Mouse (Mus musculus): Measurements from ENCODE around the gene Npas3. TPM values are rescaled to one million over a fixed set of nuclear protein-coding genes. Genes with fewer than 3 reads are reported as not detected.

The Npas3 gene
- total RNA-seq, 2 experiments from 2014 or later, result 42.9 to 61.7 TPM

DNA sequence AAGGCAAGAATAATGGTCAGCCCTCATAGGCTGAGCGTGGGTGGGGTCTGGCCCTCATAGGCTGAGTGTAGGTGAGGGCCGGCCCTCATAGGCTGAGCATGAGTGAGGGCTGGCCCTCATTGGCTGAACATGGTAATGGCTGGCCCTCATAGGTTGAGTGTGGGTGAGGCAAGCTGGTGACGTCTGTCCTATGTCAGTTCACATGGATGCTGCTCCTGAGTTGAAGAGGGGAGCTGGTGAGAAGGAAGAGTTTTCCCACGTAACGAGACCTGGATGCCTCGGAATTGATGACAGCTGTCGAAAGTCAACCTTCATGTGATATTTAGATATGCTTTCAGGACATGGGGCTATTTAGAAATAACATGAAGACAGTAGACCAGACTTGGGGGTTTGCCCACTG lies 45.5 kb downstream of the Npas3 start:
- DNase-seq (ENCODE audit: low spot score in 2 of 2), result no peak

DNA sequence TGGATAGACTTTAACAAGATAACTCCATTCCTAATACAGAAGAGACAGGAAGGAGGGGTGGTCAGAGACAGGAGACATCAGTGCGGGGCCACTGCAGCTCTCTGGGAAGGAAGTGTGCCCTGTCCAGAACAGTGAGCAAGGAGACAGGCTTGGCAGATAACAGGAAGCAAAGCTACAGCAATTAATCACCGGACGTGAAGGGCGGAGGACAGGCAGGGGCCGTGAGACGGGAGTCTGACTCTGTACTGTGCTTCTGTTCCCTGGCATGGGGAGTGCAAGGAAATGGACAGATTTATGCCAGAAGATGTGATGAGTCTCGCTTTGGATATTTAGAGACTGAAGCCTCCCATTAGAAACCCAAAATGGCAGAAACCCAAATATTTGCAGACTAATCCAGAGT lies 47.3 kb downstream of the Npas3 start:
- DNase-seq (ENCODE audit: low spot score in 2 of 2), result no peak

DNA sequence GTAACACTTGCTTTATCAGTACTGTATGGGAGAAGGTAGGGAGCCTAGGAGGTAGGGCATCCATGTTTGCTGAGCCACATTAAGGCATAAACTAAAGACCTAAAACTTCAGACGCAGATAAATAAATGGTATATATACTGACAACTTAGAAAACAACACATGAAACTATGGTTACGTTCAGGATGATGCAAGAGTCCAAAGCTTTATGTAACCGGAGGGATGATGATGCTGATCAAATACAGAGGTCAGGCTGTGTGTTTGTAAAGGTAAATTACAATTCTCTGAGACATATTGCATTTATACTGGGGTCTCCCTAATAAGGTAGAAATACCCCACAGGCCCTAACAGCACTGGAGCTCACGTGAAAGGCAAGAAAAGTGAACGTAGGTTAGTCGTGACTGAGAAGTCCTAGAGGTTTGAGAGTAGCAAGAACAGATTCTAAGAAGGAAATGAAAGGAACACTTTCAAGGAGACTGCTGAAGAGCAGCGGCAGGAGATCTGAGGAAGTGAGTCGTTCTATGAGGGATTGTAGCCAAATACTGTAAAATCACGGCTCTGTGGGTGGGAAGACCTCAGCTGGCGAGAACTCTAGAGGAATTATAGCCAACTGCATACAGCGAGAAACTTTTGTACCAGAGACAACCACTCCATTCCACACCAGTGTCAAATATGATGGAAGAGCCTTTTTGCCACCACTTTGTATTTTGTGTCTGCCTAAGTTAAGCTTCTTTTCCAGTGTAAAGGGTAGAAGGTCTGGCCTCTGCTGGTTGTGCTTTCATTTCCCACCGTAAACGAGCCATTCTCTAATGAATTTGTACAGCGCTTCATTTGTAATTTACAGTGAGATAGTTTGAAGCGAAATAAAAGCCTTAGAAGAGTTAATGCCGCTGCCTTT lies 49.7 kb downstream of the Npas3 start:
- DNase-seq (ENCODE audit: low spot score in 2 of 2), result no peak

DNA sequence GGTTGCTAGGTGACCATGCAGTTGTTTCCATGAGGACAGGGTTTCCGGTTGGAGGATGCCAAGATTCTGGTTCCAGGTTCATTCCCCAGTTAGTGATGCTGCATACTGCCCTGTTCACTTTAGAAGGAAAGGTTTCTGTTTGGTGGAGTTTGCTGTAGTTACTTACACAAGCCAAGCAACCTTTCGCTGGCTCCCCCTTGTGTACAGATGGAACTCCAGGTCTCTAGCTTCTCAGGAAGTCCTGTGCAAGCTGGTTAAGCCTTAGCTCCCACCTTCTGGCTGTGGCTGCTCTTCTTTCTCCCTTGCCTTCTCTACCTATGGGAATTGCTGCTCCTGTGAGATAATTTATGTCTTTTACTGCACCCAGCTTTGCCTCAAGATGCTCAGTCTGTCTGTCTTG lies 52.5 kb downstream of the Npas3 start:
- peak in 1 of 2 experiments; percentile 31 for DNase-seq (ENCODE audit: low spot score in 2 of 2)

DNA sequence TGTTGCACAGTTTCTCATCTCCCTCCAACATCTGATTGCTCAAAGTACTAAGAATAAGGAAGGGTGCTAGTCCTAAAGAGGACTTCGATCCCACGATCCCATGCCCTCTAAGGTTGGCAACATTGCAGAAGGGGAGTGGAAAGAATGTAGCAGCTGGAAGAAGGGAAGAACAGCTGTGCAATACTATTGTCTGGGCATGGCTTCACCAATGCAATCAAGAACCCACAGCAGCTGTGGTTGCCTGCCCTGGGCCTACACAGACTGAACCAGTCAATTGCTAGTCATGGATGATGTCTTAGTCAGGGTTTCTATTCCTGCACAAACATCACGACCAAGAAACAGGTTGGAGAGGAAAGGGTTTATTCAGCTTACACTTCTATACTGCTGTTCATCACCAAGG lies 53.7 kb downstream of the Npas3 start:
- no peak for DNase-seq (ENCODE audit: low spot score in 2 of 2)

DNA sequence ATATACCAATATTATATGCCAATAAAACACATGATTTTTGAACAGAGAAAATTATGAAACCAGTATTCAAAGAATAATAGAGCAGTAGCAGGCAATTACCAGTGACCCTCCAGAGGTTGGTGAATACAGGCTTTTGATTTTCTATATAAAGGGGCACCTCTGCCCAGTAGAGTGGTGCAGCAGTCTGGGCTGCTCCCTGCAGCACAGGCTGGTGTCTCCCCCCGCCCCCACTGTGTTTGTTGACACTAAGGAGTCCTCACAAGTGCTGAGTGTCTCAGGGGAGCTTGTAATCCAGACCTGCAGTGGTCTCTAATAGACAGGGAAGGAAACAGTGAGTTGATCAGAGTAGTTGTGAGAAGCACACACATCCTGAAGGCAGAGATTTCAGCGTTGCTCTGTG lies 68.2 kb downstream of the Npas3 start:
- DNase-seq (ENCODE audit: low spot score in 2 of 2), result no peak

DNA sequence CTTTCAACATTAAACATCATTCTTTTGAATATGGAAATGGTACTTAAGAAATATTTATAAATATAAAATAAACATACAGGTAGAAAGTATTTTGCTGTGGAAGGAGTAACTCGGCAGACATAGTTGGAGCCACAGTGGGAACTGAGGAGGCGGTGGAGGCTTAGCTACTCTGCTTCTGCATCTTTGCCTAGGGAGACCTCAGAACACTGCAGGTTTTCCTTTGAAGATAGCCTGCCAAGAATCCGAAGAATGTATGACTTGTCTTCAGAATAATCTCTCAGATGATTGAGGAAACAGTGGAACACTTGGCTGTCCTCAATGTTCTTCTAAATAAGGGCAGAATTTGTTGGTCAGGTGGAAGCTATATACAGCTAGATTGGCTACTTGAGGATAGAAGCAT lies 69.3 kb downstream of the Npas3 start:
- DNase-seq (ENCODE audit: low spot score in 2 of 2), result no peak

DNA sequence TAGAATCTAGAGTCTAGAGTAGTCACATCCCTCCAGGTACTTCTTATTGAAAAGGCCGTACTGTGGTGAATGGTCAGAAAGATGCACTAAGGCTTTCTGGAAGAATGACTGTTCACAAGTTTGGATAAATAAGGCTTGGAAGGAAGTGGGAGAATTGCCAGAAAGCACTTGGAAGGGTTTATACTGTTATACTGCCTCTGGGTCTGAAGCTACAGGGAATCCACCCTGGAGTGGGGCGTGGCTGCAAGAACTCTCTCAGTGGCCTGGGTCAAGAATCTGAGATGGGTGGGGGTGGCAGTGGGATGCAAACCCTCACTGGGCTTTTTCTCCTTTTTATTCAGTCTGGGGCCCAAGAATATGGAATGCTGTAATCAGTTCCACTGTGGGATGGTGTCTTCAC lies 72.0 kb downstream of the Npas3 start:
- no peak for DNase-seq (ENCODE audit: low spot score in 2 of 2)

DNA sequence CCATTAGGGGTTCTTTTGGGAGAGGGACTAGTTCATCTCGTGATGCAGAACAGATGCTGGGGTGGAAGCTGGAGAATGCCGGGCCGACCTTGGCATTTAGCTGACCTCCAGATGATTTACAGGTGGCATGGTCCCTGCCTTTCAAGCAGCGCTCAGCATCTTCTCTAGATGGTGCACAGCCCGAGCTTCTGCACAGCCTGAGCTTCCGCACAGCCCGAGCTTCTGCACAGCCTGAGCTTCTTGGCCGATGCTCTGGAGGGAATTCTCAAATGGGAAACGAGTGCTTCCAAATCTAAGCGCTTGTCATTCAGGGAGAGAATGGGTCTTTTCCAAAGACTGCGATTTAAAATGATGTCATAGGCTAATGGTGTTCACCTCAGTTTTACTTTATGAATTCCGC lies 72.5 kb downstream of the Npas3 start:
- DNase-seq (ENCODE audit: low spot score in 2 of 2), result no peak

DNA sequence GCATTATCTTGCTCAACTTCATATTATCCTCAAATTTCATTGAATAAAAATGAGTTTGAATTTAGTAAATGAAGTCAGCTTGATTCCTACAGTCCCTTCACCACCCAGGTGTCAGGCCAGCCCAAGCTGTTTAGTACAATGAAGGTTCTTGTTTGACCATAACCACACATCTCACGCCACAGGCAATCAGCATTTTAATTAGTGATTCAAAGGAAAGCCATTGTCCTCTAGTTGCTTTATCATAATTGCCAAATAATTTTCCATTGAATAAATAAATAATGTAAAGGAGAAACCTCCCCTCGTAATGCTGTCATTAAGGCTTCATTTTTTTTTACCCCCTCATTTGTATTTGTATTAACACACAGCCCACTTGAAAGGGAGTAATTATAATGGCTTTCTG lies 73.5 kb downstream of the Npas3 start:
- no peak for DNase-seq (ENCODE audit: low spot score in 2 of 2)

DNA sequence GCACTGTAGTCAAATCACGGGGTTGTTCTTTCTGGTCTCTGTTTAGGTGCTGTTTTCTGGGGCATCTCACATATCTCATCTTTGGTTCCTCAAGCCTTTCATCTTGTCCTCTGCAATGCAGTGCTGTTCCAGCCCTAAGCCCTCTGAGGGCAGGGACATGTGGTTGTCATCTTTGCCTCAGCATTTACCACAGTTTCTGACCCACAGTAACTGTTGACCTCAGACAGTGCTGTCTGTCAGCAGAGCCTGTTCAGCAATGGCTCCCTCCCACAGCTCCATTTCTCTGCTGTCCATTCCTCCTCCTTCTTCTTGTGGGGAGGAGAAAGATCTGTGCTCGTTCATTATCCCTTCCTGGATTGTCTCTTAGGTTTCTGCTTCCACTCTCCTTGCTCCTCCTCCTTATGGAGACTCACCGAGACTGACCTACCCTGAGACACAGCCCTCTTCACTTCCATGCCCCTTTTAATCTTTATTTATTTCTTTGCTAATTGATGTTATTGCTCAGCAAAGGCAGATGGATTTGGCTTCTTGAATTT lies 79.2 kb downstream of the Npas3 start:
- no peak for DNase-seq (ENCODE audit: low spot score in 2 of 2)

DNA sequence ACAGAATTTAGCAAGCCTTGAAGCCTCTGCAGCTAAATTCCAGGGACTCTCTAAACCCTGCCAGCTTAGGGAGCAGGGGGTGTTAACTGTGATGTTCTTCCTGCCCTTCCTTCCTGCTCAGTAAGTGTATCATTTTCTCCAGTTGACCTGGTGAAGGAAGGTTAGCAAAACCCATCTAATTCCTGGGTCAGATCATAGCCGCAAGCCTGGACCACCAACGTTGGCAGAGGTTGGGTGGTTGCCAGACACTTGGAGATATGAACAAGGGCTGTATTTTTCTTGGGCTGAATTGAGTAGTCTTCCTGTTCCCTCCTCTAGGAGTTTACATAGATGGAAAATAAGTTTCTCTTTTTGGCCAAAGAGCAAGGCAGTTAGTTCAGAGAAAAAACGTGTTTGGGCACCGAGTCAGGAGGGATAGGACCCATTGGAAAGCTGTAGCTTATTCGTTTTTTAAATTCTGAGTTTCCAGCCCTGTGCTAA lies 79.8 kb downstream of the Npas3 start:
- peak; percentile 19 to 39 for DNase-seq (ENCODE audit: low spot score in 2 of 2)

DNA sequence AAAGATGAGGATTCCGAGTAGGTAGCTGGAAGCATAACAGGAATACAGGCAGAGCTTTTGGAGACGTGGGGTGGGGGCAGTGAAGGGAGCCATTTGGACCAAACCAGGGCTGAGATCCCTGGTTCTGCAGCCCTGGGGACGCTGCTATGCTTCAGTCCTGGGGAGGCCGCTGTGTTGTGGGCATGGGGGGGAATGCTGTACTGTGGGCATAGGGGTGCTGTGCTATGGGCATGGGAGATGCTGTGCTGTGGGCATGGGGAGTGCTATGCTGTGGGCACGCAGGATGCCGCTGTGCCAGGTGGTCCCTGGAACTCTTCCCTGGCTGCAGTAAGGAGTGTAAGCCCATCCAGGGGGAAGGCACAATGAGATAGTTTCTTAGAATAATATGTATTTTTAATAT lies 81.7 kb downstream of the Npas3 start:
- DNase-seq (ENCODE audit: low spot score in 2 of 2), result no peak

DNA sequence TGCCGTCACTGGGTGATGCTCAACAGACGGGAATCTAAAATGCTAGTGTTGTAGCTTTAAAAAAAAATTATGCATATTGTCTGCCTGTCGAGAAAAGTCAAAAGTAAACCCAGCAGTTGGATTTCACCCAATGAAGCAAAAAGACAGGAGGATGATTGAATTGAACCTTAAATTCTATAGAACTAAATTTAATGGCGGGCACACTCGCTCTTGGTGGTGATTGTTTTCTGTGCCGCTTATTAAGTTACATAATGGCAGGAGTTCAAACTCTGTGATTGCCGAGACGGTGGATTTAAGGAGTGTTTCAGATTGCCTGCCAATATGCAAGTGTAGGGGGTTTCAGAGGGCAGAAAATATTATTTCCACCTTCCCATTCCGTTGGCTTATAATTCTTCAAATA lies 82.9 kb downstream of the Npas3 start:
- no peak for DNase-seq (ENCODE audit: low spot score in 2 of 2)

DNA sequence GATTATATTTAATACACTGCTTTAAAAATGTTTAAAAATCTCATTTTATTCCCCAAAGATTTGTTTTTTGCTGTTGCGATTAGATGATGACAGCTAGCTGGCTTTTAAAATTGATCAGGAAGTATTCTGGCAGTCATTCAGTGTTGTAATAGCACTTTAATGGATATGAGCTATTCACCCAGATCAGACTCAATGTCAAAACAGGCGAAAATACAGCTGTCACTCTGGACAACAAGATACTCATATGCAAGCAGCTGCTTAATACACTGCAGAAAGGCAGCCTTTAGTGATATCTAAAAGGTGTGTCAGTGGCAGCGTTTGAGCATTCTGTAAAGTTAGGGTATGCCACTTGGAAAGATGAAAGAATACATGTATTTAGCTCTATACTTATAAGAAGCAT lies 83.3 kb downstream of the Npas3 start:
- no peak for DNase-seq (ENCODE audit: low spot score in 2 of 2)

DNA sequence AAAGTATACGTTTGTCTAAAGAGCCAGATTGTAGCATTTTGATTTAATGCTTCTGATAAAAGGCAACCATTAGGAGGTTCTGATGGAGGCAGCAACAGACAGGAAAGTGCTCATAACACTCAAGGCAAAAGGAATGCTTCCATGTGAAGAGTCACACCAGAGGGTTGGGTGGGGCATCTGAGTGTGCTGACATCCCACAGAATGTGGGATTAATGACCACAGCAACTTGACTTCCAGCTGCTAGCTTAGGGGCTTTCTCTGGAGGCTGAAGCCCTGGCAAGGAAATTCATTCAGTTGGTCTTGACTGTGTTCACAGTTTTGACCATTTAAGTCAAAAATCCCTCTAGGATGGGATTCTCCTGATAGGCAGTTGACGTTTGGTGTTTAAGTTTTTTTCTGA lies 84.8 kb downstream of the Npas3 start:
- no peak for DNase-seq (ENCODE audit: low spot score in 2 of 2)

DNA sequence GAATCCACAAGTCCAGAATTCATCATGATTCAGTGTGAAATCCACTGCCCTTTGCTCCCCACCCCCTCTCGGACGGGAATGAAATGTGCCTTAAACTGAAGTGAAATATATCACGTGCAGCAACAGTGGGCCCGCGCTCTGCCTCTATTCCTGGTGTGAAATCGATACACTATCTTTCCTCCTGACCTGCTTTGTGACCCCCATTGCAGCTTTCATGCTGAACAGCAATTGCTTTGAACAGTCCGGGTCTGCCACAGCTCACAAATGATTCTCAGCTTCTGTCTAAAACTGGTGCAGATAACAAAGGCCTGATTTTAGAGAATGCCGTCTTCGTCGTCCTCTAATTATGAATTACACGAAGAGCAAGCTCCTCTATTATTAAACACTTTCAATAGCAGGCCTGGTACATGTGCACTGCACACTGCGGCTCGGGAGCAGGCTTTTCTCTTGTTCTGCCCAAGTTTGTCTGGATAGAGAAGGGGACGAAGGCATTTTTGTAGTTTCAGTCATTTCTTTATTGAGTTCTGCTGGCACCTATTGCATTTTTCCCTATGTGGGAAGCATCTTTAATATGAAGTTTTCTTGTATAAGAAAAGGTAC lies 90.0 kb downstream of the Npas3 start:
- DNase-seq (ENCODE audit: low spot score in 2 of 2), result no peak

DNA sequence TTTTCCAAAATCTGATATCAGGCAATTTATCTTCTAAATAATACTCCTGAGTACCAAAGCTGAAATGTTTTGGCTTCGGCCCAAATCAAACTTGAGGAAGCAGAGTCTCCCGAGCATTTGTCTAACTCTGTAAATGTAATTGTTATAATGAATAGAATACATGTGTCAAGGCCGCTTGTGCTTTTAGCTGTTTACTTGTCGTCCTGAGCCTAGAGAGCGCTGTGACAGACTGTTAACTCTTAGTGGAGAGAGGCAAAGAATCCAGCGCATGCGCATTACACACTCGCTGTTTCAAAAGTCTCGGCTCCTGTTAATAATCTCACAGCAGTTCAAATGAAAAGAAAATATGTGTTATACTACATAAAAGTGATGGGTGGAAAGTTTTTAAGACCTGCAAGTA lies 94.3 kb downstream of the Npas3 start:
- DNase-seq (ENCODE audit: low spot score in 2 of 2), result no peak

DNA sequence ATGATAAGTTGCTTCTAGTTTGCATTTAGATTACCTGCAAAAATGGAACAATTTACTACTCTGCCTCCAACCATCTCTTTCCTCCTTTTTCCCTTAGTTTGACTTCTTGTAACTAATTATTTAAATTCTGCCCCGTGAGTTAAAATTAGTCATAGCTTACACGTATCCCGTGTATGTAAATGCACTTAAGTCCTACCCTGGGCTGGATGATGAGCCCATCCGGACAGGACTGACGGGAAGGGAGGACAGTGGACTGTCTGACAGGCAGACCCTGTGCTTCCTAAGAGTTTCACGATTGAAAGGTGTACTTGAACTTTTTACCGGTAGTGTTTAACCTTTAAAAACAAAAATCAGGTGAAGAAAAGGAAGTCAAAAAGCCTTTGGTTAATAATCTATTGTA lies 103.4 kb downstream of the Npas3 start:
- no peak for DNase-seq (ENCODE audit: low spot score in 2 of 2)

DNA sequence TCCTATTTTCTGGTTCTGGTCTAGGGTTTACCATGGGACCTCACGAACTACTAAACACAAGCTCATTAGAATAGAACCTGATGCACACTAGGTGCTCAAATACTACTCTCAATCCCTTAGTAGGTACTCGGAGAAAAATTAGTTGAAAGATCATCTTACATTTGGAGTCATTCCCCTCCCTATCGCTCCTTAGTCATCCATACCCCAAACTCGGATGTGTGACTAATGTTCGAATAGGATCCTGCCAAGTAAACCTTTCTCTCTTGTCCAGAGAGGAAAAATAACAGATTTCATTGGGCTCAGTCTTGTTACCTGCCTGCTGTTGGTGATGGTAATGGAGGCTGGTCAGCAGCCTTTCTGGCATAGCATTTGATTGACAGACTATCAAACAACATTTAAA lies 117.3 kb downstream of the Npas3 start:
- DNase-seq (ENCODE audit: low spot score in 2 of 2), result no peak

DNA sequence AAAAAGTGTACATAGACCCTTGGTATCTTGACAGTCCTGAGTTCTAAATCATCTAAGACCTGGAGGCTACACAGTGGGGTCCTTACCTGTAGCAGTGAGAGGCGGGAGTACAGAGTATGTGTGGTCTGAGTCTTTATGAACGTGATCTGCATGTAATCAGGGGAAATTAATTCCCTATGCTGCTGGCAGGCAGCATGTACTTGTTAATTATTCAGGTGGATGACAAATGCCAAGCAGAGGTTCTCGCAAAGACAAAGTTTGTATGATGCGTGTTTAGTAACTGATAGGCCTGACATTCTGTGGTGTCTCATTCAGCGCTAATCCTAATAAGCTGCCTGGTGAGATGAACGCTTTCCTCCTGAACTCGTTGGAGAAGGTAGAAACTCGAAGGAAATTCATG lies 136.4 kb downstream of the Npas3 start:
- DNase-seq (ENCODE audit: low spot score in 2 of 2), result no peak

DNA sequence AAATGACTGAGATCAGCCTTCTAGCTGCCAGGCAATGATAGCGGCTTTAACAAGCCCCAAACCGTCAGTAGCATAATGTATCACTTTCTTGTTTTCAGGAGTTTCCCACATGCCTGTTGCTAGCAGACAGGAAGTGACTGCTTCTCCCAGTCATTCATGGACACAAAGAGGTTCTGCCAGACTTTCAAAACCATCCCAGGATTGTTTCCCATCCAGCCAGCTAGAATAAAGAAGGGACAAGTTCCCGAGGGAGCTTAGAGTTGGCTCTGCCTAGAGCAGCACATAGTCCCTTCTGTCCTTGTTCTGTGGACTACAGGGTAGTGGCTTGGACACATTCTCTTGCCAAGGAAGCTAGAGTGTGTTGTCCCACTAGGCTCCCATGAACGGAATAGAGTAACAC lies 157.4 kb downstream of the Npas3 start:
- DNase-seq (ENCODE audit: low spot score in 2 of 2), result no peak

DNA sequence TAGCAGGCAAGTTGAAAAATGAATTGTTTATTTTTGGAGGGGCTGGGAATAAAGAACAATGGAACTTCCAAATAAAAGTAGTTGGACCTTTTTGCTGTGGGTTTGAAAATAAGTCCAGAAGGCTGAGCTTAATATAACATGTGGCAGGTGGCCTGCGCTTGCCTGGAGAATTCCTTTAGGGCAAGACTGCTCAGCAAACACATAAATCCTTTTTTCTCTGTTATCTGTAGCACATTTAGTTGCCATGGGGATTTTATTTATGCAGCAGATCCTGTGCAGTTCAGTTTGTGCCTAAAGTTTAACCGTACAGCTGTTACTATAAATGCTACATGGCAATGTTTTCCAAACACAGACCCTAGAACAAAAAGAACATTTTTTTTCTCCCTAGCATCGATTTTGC lies 159.3 kb downstream of the Npas3 start:
- DNase-seq (ENCODE audit: low spot score in 2 of 2), result no peak
